Mouse (Mus musculus): ENCODE results near the gene Synm.

DNA sequence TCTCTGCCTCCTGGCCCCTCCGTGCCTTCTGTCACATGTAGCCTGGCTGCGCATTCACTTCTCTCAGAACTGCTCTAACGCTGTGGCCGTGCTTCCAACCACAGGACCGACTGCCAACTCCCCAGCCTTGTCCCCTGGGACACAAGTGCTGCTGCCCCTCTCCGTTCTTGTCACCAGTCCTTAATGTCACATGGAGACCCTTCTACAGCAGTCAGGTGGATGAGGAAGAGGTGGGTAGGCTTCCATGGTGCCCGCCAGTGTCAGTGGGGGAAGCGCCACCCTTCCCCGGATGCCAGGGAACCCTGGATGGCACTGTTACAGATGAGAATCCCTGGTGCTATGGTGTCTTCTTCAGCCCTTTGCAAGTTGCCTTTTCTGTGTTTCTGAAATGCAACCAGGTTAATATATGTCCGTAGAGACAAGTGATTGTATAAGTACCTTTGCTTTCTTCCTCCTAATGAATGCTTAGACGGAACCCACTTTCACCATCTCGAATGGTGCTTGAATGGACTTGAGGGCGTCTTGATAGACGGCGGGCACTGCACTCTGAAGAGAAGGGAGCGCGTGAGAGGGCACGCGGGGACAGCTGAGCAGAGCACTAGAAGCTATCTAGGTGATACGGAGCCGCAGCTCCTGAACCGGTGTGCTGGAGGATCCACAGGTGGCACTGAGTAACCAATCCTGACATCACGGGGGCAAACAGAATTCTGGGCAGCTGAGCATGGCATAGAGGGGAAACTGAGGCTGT lies 66.6 kb downstream of the Synm start:
- TF ChIP-seq ZNF384 (IDR thresholded peaks at IDR 0.05; ENCODE audit: low read depth, low read length) (no peak), CHD2 (IDR thresholded peaks at IDR 0.05; ENCODE audit: low read depth, low read length) (no peak), ZC3H11A (IDR thresholded peaks at IDR 0.05; ENCODE audit: borderline replicate concordance, low read depth, low read length) (no peak)
